Mouse (Mus musculus) liver, embryonic 11.5 days (tissue): ENCODE data around the gene Nol9. TPM values are rescaled to one million over a fixed set of nuclear protein-coding genes. Genes with fewer than 3 reads are reported as not detected.

Experiments
- ATAC-seq: fragments of 200-750 bp; cut with Nextera tagmentation; replicated peaks from 2 replicates; pipeline ENCODE4 v1.8.0; 2017; ENCODE audit warnings: moderate number of reproducible peaks, mild to moderate bottlenecking, moderate TSS enrichment, moderate library complexity; ENCODE audit not compliant: low FRiP score
- DNase-seq: peaks from one replicate; pipeline ENCODE4 v3.0.0-alpha.2; 2017; ENCODE audit warnings: low spot score
- H3K27ac ChIP-seq: fragments of 300-500 bp; sonication (generic); 2 replicates; pipeline ENCODE4 v1.5.1; 2014; ENCODE audit warnings: mild to moderate bottlenecking, low read depth, low read length, control low read depth
- H3K27me3 ChIP-seq: fragments of 300-500 bp; sonication (generic); replicated peaks from 2 replicates; pipeline ENCODE4 v1.6.1; 2014; ENCODE audit warnings: low read length, mixed read lengths; ENCODE audit not compliant: control insufficient read depth, insufficient read depth
- H3K36me3 ChIP-seq: fragments of 300-500 bp; sonication (generic); 2 replicates; pipeline ENCODE4 v1.6.1; 2014; ENCODE audit warnings: mild to moderate bottlenecking, low read length, moderate library complexity, mixed read lengths; ENCODE audit not compliant: control insufficient read depth, insufficient read depth
- H3K4me1 ChIP-seq: fragments of 300-500 bp; sonication (generic); replicated peaks from 2 replicates; pipeline ENCODE4 v1.6.1; 2014; ENCODE audit warnings: low read length, mixed read lengths; ENCODE audit not compliant: control insufficient read depth, insufficient read depth
- H3K4me2 ChIP-seq: fragments of 300-500 bp; sonication (generic); 2 replicates; pipeline ENCODE4 v1.6.1; 2014; ENCODE audit warnings: mild to moderate bottlenecking, control low read depth, moderate library complexity
- H3K4me3 ChIP-seq: fragments of 300-500 bp; sonication (generic); 2 replicates; pipeline ENCODE4 v1.5.1; 2014; ENCODE audit warnings: low read depth, low read length, control low read depth
- H3K9ac ChIP-seq: fragments of 300-500 bp; sonication (generic); 2 replicates; pipeline ENCODE4 v1.6.1; 2014; ENCODE audit warnings: low read depth, low read length, control low read depth
- H3K9me3 ChIP-seq: fragments of 300-500 bp; sonication (generic); 2 replicates; pipeline ENCODE4 v1.6.1; 2016; ENCODE audit warnings: low read length, inconsistent platforms, mixed read lengths; ENCODE audit not compliant: control insufficient read depth
- WGBS: fragments of 180-500 bp; shearing (Covaris S2); extraction: QIAGEN DNeasy Blood & Tissue Kit; methylation state at CpG from one replicate; pipeline ENCODE4 v1.1.7; 2014; 5-methylcytosine and 5-hydroxymethylcytosine counted together
- polyA plus RNA-seq: library from polyadenylated mRNA; unstranded; fragments of >200 nt; fragmentation: Nextera tagmentation; extraction: Ambion mirVana; gene quantifications from 2 replicates; pipeline ENCODE4 v1.2.1, GENCODE M21; 2014

The Nol9 gene
- polyA plus RNA-seq, 1 experiment from 2014 or later: 53.3 TPM

- ATAC-seq (peak; percentile 11; the same call in 1 of the 2 replicates), DNase-seq (no peak)
- peaks cover 26% of the 10 kb centered on the region for H3K4me1 ChIP-seq
- 7% methylated on average over 12 of the region's 12 CpGs for WGBS
- H3K9me3 ChIP-seq: no peaks in the 10 kb centered on the region
- H3K4me2 ChIP-seq: peak overlapping the region; percentile 92
- no peaks in the 10 kb centered on the region for H3K27me3 ChIP-seq
- no peak overlapping the region for H3K27ac ChIP-seq
- peak overlapping the region; percentile 78 for H3K4me3 ChIP-seq
- H3K36me3 ChIP-seq: no peaks in the 10 kb centered on the region
- H3K9ac ChIP-seq: peak overlapping the region; percentile 83
Measured at GRCm38 (mm10) chr4:152087211-152088081, 48.3 kb downstream of the Nol9 start.

DNA sequence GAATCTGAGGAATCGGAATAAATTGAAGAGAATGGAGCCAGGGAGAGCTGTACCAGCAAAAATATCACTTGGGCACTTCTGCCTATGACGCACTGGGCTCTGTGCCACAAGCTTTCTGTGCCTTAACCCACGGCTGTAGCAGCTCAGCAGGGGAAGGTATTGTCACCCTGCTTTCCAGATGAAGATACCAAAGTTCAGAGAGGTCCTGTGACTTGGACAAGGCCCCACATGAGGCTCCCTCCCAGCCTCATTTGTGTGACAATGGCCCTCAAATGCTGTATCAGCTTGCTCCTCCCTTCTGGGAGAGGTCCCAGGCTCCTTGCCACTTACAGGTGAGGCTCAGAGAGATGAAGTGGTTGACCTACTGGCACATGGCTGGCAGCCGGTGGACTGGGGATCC, 49.0 kb downstream of the Nol9 start:
- peaks cover 33% of the 10 kb centered on the region for H3K4me1 ChIP-seq
- H3K4me2 ChIP-seq: peak overlapping the region; percentile 92
- H3K9me3 ChIP-seq: no peaks in the 10 kb centered on the region
- no peaks in the 10 kb centered on the region for H3K27me3 ChIP-seq
- DNase-seq (no peak), ATAC-seq (no peak)
- no peak overlapping the region for H3K27ac ChIP-seq
- 48% methylated on average over 4 of the region's 4 CpGs for WGBS
- H3K4me3 ChIP-seq: peak overlapping the region; percentile 78; the same call in 1 of the 2 replicates
- peak overlapping the region; percentile 36; the same call in 1 of the 2 replicates for H3K9ac ChIP-seq
- H3K36me3 ChIP-seq: no peaks in the 10 kb centered on the region

- H3K36me3 ChIP-seq: no peaks in the 10 kb centered on the region
- DNase-seq (no peak), ATAC-seq (no peak)
- no peaks in the 10 kb centered on the region for H3K9me3 ChIP-seq
- H3K27ac ChIP-seq: no peak overlapping the region
- peaks cover 38% of the 10 kb centered on the region for H3K4me1 ChIP-seq
- peak overlapping the region; percentile 36; the same call in 1 of the 2 replicates for H3K9ac ChIP-seq
- WGBS: 52% methylated on average over 8 of the region's 8 CpGs
- H3K4me2 ChIP-seq: peak overlapping the region; percentile 92
- H3K4me3 ChIP-seq: no peak overlapping the region
- H3K27me3 ChIP-seq: no peaks in the 10 kb centered on the region
Measured at GRCm38 (mm10) chr4:152088556-152089120, 49.5 kb downstream of the Nol9 start.

DNA sequence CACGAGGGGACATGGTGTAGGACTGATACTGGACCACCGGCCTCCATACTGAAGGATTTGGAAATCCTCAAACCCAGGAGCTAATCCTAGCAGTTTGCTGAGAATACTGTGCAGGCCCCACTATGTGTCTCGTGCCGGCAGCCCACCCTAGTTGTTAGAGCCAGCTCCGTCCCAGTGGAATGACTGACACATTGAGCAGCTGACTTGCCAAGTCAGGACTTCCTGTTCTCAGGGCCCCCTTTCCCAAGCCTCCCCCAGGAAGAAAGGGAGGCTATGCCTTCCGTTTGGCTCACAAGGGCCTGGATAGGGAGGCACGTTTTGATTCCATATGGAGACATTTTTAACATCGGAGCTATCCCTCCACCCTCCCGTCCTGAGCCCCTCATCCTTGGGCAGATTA, 51.1 kb downstream of the Nol9 start:
- Histone ChIP-seq H3K9me3 (no peaks in the 10 kb centered on the region), H3K4me1 (peaks cover 39% of the 10 kb centered on the region), H3K9ac (no peak overlapping the region), H3K36me3 (no peaks in the 10 kb centered on the region), H3K27me3 (no peaks in the 10 kb centered on the region), H3K4me2 (no peak overlapping the region), H3K27ac (no peak overlapping the region), H3K4me3 (no peak overlapping the region)
- ATAC-seq (no peak), DNase-seq (no peak)
- WGBS: 74% methylated on average over 9 of the region's 9 CpGs

DNA sequence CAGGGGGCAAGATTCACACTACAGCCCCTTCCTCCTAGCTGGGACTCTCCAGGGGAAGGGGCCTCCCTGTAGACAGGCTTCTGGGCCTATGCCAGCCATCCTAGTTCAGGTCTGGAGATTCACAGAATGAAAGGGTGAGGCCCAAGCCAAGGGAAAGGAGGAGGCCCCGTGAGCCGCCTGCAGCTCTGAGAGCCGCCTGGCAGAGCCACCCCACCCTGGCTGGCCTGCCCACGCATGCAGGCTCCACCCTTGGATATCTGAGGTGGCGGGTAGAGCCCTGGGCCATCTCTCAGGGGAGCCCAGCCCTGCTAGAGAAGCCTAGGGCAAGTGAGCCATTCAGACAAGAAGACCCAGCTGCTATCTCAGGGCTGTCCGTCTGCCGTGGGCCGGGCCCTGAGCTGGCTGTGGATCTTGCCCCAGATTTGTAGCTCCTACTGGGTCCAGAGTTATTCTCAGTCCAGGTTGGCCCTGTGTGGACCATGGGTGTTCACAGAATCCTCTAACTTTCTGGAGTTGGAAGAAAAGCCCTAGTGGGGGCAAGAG, 53.7 kb downstream of the Nol9 start:
- no peaks in the 10 kb centered on the region for H3K36me3 ChIP-seq
- ATAC-seq: peak; percentile 90
- no peaks in the 10 kb centered on the region for H3K9me3 ChIP-seq
- peak overlapping the region; percentile 51 for H3K4me2 ChIP-seq
- peak overlapping the region; percentile 66 for H3K27ac ChIP-seq
- H3K4me1 ChIP-seq: peaks cover 40% of the 10 kb centered on the region
- no peak overlapping the region for H3K4me3 ChIP-seq
- DNase-seq: no peak
- 38% methylated on average over 8 of the region's 8 CpGs for WGBS
- no peaks in the 10 kb centered on the region for H3K27me3 ChIP-seq
- H3K9ac ChIP-seq: peak overlapping the region; percentile 56

GRCm38 (mm10) chr4:152094233-152094632, 55.1 kb downstream of the Nol9 start:
- Histone ChIP-seq H3K4me2 (no peak overlapping the region), H3K9me3 (no peaks in the 10 kb centered on the region), H3K4me3 (no peak overlapping the region), H3K9ac (no peak overlapping the region), H3K27ac (no peak overlapping the region), H3K36me3 (no peaks in the 10 kb centered on the region), H3K27me3 (no peaks in the 10 kb centered on the region), H3K4me1 (peaks cover 35% of the 10 kb centered on the region)
- DNase-seq (no peak), ATAC-seq (no peak)
- WGBS: 87% methylated on average over 12 of the region's 12 CpGs

DNA sequence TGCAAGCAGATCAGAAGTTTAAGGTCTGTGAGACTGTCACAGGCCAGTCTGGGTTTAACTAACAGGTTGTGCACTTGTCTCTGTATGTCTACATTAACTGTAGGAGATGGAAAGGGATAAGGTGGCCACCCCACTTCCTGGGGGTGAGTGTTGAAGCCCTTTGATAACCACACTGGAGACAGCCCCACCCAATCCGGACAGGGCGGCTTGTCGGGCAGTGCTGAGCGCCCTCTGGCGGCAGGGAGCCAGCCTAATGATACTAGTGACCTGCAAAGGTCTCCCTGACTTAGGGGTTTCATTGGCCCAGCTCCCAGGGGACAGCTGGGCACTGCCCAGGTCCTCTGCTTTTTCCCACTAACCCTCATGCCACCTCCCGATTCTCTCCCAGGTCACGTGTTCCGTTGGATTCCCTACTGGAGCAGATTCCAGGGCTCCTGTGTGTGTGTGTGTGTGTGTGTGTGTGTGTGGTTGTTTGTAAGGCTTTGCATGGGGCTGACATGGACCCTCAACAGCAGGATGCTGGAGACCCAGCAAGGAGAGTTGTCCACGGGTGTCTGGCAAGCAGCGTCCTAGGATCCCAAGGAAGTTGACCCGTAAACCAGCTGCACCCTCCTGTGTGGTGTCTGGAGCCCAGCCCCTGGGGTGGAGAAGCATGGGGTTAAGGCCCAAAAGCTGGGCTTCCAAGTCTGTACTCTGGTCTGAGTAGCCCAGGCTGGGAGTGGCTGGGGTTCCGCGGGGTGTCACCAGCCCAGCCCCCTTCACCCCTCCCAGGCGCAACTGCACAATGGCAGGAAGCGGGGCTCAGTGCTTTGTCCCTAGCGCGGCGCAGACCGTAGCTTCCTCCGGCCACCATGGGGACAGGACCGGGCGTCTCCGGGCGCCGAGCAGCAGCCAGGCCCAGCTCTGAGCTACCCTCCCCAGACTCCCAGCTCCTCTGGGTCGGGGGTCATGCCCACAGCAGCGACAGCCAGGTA, 57.1 kb downstream of the Nol9 start:
- no peaks in the 10 kb centered on the region for H3K9me3 ChIP-seq
- H3K36me3 ChIP-seq: no peaks in the 10 kb centered on the region
- peaks cover 36% of the 10 kb centered on the region for H3K4me1 ChIP-seq
- DNase-seq: peak; percentile 79
- peak; percentile 78 for ATAC-seq
- peak overlapping the region; percentile 22 for H3K4me3 ChIP-seq
- H3K4me2 ChIP-seq: peak overlapping the region; percentile 42
- no peaks in the 10 kb centered on the region for H3K27me3 ChIP-seq
- no peak overlapping the region for H3K27ac ChIP-seq
- WGBS: 24% methylated on average over 27 of the region's 27 CpGs
- peak overlapping the region; percentile 11; the same call in 1 of the 2 replicates for H3K9ac ChIP-seq

GRCm38 (mm10) chr4:152096927-152097326, 57.8 kb downstream of the Nol9 start:
- Histone ChIP-seq H3K9me3 (no peaks in the 10 kb centered on the region), H3K4me2 (peak overlapping the region; percentile 42), H3K4me1 (peaks cover 40% of the 10 kb centered on the region), H3K9ac (peak overlapping the region; percentile 4; the same call in 1 of the 2 replicates), H3K27me3 (no peaks in the 10 kb centered on the region), H3K27ac (no peak overlapping the region), H3K4me3 (peak overlapping the region; percentile 22), H3K36me3 (0 out of 2 replicates have a peak, but pooled peaks cover under 1% of the 10 kb centered on the region)
- no peak for DNase-seq
- no peak for ATAC-seq
- 41% methylated on average over 6 of the region's 6 CpGs for WGBS
